ENCODE assay signal across 24 mouse cellular contexts in genomic region chr13:14500251-14500650, GRCm38 (mm10). TPM values are rescaled to one million over a fixed set of nuclear protein-coding genes. Genes with fewer than 3 reads are reported as not detected.
"Had no signal": no experiment of that assay in that cellular context is flagged by ENCODE, and none has a peak within 500 bp of the region (broad histone marks: within the 10 kb centered on the region; RNA-seq: fewer than 3 reads in every experiment).

No protein-coding gene starts in this region.

- H3K4me1 ChIP-seq: liver, embryonic 15.5 days; megakaryocyte, embryonic 14.5 days; neural tube, embryonic 13.5 days; neural tube, embryonic 15.5 days; stomach, embryonic 15.5 days had no signal

- H3K9ac ChIP-seq: liver, embryonic 15.5 days; liver, postnatal 0 days; neural tube, embryonic 13.5 days; neural tube, embryonic 15.5 days; stomach, embryonic 15.5 days had no signal

- H3K36me3 ChIP-seq: liver, embryonic 15.5 days; neural tube, embryonic 13.5 days; neural tube, embryonic 15.5 days; stomach, embryonic 15.5 days had no signal

- H3K9me3 ChIP-seq: liver, embryonic 15.5 days; megakaryocyte, embryonic 14.5 days; neural tube, embryonic 13.5 days; neural tube, embryonic 15.5 days; stomach, embryonic 15.5 days had no signal

- ATAC-seq: liver, postnatal 0 days; midbrain, embryonic 16.5 days had no signal

- H3K4me2 ChIP-seq: liver, embryonic 15.5 days; midbrain, embryonic 11.5 days; neural tube, embryonic 13.5 days; neural tube, embryonic 15.5 days; stomach, embryonic 15.5 days had no signal

- H3K27me3 ChIP-seq: liver, embryonic 15.5 days; megakaryocyte, embryonic 14.5 days; neural tube, embryonic 13.5 days; neural tube, embryonic 15.5 days; stomach, embryonic 15.5 days had no signal

- H3K27ac ChIP-seq: liver, embryonic 15.5 days; macrophage; neural tube, embryonic 13.5 days; neural tube, embryonic 15.5 days; stomach, embryonic 15.5 days; stomach, postnatal 0 days had no signal

- DNase-seq: liver, postnatal 0 days; lung, adult 2 months; lung, postnatal 10 days; lung, postnatal 36 days; midbrain, embryonic 14.5 days; right cerebral cortex, adult 18-20 months; right cerebral cortex, postnatal 25 days; right cerebral cortex, postnatal 4 days; spleen, adult 18-20 months; thymus, adult 2 months; thymus, postnatal 25 days; thymus, postnatal 4 days had no signal

- H3K4me3 ChIP-seq: liver, embryonic 15.5 days; megakaryocyte, embryonic 14.5 days; myocyte; neural tube, embryonic 13.5 days; neural tube, embryonic 15.5 days; stomach, embryonic 15.5 days had no signal

RNA-seq across cellular contexts. Expression of gene Hecw1, which starts 22.8 kb away (rescaled TPM):
- polyA plus RNA-seq: liver, postnatal 0 days; lung, adult 2 months; macrophage; small intestine, adult 2 months; urinary bladder, adult 2 months had no signal
